Mouse (Mus musculus) embryonic facial prominence, embryonic 10.5 days (tissue): Measurements from ENCODE around the gene Sema4a. TPM values are rescaled to one million over a fixed set of nuclear protein-coding genes. Genes with fewer than 3 reads are reported as not detected.
A peak's percentile ranks its signal among the peaks of the same experiment; 100 is the strongest.

Experiments
- DNase-seq: peaks from one replicate; pipeline ENCODE4 v3.0.0-alpha.2; 2017; ENCODE audit warnings: low spot score
- H3K27ac ChIP-seq: fragments of 300-500 bp; sonication (generic); replicated peaks from 2 replicates; pipeline ENCODE4 v1.5.1; 2016; ENCODE audit warnings: mild to moderate bottlenecking
- H3K27me3 ChIP-seq: fragments of 300-500 bp; sonication (generic); replicated peaks from 2 replicates; pipeline ENCODE4 v1.6.1; 2016; ENCODE audit warnings: low read depth, mild to moderate bottlenecking; ENCODE audit not compliant: poor library complexity, severe bottlenecking
- H3K36me3 ChIP-seq: fragments of 300-500 bp; sonication (generic); replicated peaks from 2 replicates; pipeline ENCODE4 v1.6.1; 2016; ENCODE audit warnings: mild to moderate bottlenecking, moderate library complexity
- H3K4me1 ChIP-seq: fragments of 300-500 bp; sonication (generic); 2 replicates; pipeline ENCODE4 v1.6.1; 2016
- H3K4me3 ChIP-seq: fragments of 300-500 bp; sonication (generic); 2 replicates; pipeline ENCODE4 v1.5.1; 2016; ENCODE audit warnings: mild to moderate bottlenecking, moderate library complexity
- H3K9me3 ChIP-seq: fragments of 300-500 bp; sonication (generic); 2 replicates; pipeline ENCODE4 v1.6.1; 2016; ENCODE audit warnings: mild to moderate bottlenecking
- WGBS: fragments of 180-500 bp; shearing (Covaris S2); methylation state at CpG from one replicate; pipeline ENCODE4 v1.1.7; 2016; 5-methylcytosine and 5-hydroxymethylcytosine counted together
- polyA plus RNA-seq: library from polyadenylated mRNA; unstranded; fragments of >200 nt; fragmentation: Nextera tagmentation; extraction: Ambion mirVana; gene quantifications from 2 replicates; pipeline ENCODE4 v1.2.1, GENCODE M21; 2016

Sema4a gene
- polyA plus RNA-seq, 1 experiment from 2014 or later: 7.1 TPM

DNA sequence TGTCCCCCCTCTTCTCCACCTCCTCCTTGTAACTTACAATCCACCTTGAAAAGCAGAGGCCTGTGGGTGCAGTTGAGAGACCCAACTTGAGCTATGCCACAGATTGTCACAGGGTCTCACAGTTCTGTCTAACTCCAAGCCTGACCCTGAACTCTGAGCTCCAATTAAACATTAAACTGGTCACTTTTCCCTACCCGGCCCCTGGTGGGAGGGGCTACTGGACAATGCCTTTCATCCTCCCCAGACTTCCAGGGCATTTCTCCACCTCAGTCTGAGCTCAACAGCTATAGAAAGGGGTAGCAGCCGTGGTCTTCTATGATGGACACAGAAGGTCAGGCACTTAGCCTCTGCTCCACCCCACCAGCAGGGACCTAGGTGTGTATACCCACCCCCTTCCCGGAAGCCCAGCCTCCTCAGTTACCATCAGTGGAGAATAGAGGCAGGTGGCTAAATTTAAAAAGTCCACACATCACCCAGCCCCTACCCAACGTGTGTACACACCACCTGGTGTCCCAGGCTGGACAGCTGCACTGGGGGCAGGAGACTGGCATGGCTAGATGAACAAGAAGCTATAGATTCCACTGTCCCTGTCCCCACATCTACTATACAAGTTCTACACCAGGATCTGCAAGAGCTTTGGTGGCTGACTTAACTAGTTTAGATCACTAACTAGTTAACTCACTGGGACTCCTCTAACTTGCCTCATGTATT, 39.8 kb upstream of the Sema4a start:
- Histone ChIP-seq H3K9me3 (no peaks in the 10 kb centered on the region), H3K4me1 (peaks cover 50% of the 10 kb centered on the region), H3K27me3 (peaks cover 45% of the 10 kb centered on the region), H3K36me3 (no peaks in the 10 kb centered on the region), H3K27ac (no peak overlapping the region), H3K4me3 (peak overlapping the region; percentile 23; the same call in 1 of the 2 replicates)
- 55% methylated on average over 4 of the region's 4 CpGs for WGBS
- no peak for DNase-seq

GRCm38 (mm10) chr3:88500087-88500486, 39.1 kb upstream of the Sema4a start:
- WGBS: 87% methylated on average over 7 of the region's 7 CpGs
- Histone ChIP-seq H3K4me3 (no peak overlapping the region), H3K4me1 (peaks cover 44% of the 10 kb centered on the region), H3K27me3 (peaks cover 45% of the 10 kb centered on the region), H3K9me3 (no peaks in the 10 kb centered on the region), H3K36me3 (no peaks in the 10 kb centered on the region), H3K27ac (no peak overlapping the region)
- no peak for DNase-seq

DNA sequence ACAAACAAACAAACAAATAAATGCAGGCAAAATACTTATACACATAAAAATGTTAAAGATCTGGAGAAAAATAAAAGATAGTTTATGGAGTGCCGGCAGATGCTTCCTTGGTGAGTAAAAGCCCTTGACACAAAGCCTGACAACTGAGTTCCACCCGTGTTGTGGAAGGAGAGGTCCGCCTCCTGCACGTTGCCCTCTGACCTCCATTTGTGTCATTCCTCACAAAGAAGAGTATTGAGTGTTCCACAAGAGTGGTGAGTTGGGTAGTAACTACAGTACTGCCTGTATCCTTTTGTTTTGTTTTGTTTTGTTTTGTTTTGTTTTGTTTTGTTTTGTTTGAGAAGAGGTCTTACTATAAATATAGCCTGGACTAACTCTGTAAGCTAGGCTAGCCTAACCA, 38.6 kb upstream of the Sema4a start:
- WGBS: 73% methylated on average over 4 of the region's 4 CpGs

GRCm38 (mm10) chr3:88495741-88496415, 34.9 kb upstream of the Sema4a start:
- H3K9me3 ChIP-seq: no peaks in the 10 kb centered on the region

More for the DNA sequence above, 38.6 kb upstream of the Sema4a start:
- Histone ChIP-seq H3K4me1 (peaks cover 45% of the 10 kb centered on the region), H3K9me3 (no peaks in the 10 kb centered on the region), H3K4me3 (no peak overlapping the region), H3K27ac (no peak overlapping the region), H3K36me3 (no peaks in the 10 kb centered on the region), H3K27me3 (peaks cover 47% of the 10 kb centered on the region)
- no peak for DNase-seq

GRCm38 (mm10) chr3:88494836-88495628, 34.0 kb upstream of the Sema4a start:
- H3K27ac ChIP-seq: peak overlapping the region; percentile 91
- WGBS: 74% methylated on average over 9 of the region's 9 CpGs

More at GRCm38 (mm10) chr3:88495741-88496415, 34.9 kb upstream of the Sema4a start:
- Histone ChIP-seq H3K27ac (peak overlapping the region; percentile 14; the same call in 1 of the 2 replicates), H3K36me3 (no peaks in the 10 kb centered on the region), H3K4me3 (no peak overlapping the region), H3K27me3 (peaks cover 15% of the 10 kb centered on the region), H3K4me1 (peaks cover 30% of the 10 kb centered on the region)
- no peak for DNase-seq
- 84% methylated on average over 10 of the region's 10 CpGs for WGBS

GRCm38 (mm10) chr3:88493706-88494582, 33.0 kb upstream of the Sema4a start:
- no peak overlapping the region for H3K4me3 ChIP-seq
- 76% methylated on average over 11 of the region's 11 CpGs for WGBS
- no peak for DNase-seq

More at GRCm38 (mm10) chr3:88494836-88495628, 34.0 kb upstream of the Sema4a start:
- H3K4me1 ChIP-seq: peaks cover 26% of the 10 kb centered on the region
- H3K4me3 ChIP-seq: no peak overlapping the region
- no peak for DNase-seq
- H3K36me3 ChIP-seq: no peaks in the 10 kb centered on the region
- H3K9me3 ChIP-seq: no peaks in the 10 kb centered on the region
- peaks cover 15% of the 10 kb centered on the region for H3K27me3 ChIP-seq

DNA sequence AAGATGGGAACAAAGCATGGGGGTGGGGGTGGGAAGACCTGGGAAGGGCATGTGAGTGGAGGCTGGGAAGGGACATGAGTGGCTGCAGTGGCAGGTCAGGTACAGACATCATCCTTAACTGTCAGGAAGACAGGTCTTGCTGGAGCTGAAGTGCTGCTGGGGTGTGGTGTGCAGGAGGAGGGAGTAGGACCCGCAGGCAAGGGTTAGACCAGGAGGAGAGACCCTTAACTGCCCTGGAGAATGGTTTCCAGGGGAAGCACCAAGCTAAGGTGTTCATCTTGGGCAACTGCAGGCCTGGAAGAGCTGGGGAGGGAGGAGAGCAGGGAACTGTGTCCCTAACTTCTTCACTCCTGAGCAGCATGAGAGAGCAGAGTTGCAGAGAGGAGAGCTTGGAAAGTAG, 26.4 kb upstream of the Sema4a start:
- H3K27ac ChIP-seq: no peak overlapping the region
- no peak for DNase-seq
- H3K4me3 ChIP-seq: no peak overlapping the region
- H3K27me3 ChIP-seq: peaks cover 67% of the 10 kb centered on the region
- H3K9me3 ChIP-seq: no peaks in the 10 kb centered on the region
- H3K4me1 ChIP-seq: peaks cover 35% of the 10 kb centered on the region
- H3K36me3 ChIP-seq: no peaks in the 10 kb centered on the region
- 69% methylated on average over 1 of the region's 1 CpGs for WGBS

More at GRCm38 (mm10) chr3:88493706-88494582, 33.0 kb upstream of the Sema4a start:
- H3K4me1 ChIP-seq: peaks cover 32% of the 10 kb centered on the region
- H3K9me3 ChIP-seq: no peaks in the 10 kb centered on the region
- H3K27ac ChIP-seq: peak overlapping the region; percentile 91
- H3K36me3 ChIP-seq: no peaks in the 10 kb centered on the region
- H3K27me3 ChIP-seq: peaks cover 15% of the 10 kb centered on the region

GRCm38 (mm10) chr3:88486887-88487286, 25.9 kb upstream of the Sema4a start:
- Histone ChIP-seq H3K9me3 (no peaks in the 10 kb centered on the region), H3K4me3 (no peak overlapping the region), H3K4me1 (peaks cover 37% of the 10 kb centered on the region), H3K27ac (no peak overlapping the region), H3K27me3 (peaks cover 73% of the 10 kb centered on the region), H3K36me3 (no peaks in the 10 kb centered on the region)
- no peak for DNase-seq
- WGBS: 72% methylated on average over 4 of the region's 4 CpGs

GRCm38 (mm10) chr3:88486043-88486442, 25.1 kb upstream of the Sema4a start:
- Histone ChIP-seq H3K4me3 (peak overlapping the region; percentile 8; the same call in 1 of the 2 replicates), H3K27ac (no peak overlapping the region), H3K4me1 (peaks cover 41% of the 10 kb centered on the region), H3K9me3 (no peaks in the 10 kb centered on the region), H3K36me3 (no peaks in the 10 kb centered on the region), H3K27me3 (peaks cover 81% of the 10 kb centered on the region)
- WGBS: 69% methylated on average over 5 of the region's 5 CpGs
- DNase-seq: no peak

DNA sequence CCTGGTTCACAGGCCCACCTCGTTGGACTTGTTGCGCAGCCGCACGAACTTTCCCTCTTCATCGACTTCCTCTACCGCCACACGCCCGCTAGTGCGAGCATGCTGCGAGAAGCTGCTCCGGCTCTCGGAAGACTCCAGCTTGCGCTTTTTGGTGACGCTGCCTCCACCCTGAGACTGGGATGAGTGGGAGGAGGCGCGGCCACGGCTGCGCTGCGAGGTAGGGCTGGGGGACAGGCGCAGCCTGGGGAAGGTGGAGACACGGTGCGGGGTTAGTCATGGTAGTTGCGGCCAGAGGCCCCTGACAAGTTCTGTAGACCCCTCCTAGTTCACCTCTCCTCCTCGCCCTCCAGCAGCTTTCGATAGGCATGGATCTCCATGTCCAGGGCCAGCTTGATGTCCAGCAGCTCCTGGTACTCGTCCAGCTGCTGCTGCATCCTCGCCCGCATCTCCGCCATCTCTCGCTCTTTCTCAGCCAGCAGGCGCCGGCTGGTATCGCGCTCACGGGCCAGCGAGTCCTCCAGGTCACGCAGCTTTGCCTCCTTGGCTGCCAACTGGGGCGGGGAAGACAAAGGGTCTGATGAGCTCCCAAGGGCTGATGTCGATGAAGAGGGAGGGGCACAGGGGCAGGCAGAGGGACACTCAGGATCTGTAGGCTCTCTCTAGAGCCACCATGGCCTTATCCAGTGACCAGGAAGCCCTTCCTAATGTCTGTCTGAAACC, 23.8 kb upstream of the Sema4a start:
- Histone ChIP-seq H3K9me3 (no peaks in the 10 kb centered on the region), H3K27me3 (peaks cover 79% of the 10 kb centered on the region), H3K4me1 (peaks cover 41% of the 10 kb centered on the region), H3K4me3 (peak overlapping the region; percentile 57), H3K27ac (peak overlapping the region; percentile 72), H3K36me3 (no peaks in the 10 kb centered on the region)
- peak; percentile 65 for DNase-seq
- WGBS: 9% methylated on average over 39 of the region's 39 CpGs

DNA sequence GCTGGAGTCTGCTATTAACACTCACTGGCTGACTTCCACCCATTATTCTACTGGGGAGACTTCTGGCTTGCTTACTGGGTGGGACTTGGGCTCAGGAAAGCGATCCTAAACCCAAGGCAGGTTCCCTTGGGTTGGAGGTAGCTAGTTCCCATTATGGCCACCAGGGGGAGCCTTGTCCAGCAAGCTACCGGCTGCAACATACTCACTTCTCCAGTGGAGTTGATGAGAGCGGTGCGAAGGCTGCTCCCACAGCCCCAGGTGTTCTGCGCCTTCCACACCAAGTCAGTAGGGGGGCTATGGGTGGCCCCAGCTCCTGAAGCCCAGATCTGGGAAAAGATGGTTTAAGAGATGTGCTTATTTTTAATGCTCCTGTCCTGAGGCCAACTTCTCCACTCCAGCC, 22.6 kb upstream of the Sema4a start:
- DNase-seq: peak; percentile 86
- Histone ChIP-seq H3K4me1 (peaks cover 32% of the 10 kb centered on the region), H3K4me3 (no peak overlapping the region), H3K9me3 (no peaks in the 10 kb centered on the region), H3K27me3 (peaks cover 79% of the 10 kb centered on the region), H3K36me3 (no peaks in the 10 kb centered on the region), H3K27ac (no peak overlapping the region)
- WGBS: 4% methylated on average over 5 of the region's 5 CpGs
